Mouse (Mus musculus): ENCODE measurements around the gene Oser1. TPM values are rescaled to one million over a fixed set of nuclear protein-coding genes. Genes with fewer than 3 reads are reported as not detected.

The Oser1 gene
- polyA plus RNA-seq, 1 experiment from 2014 or later, result 39.0 TPM

DNA sequence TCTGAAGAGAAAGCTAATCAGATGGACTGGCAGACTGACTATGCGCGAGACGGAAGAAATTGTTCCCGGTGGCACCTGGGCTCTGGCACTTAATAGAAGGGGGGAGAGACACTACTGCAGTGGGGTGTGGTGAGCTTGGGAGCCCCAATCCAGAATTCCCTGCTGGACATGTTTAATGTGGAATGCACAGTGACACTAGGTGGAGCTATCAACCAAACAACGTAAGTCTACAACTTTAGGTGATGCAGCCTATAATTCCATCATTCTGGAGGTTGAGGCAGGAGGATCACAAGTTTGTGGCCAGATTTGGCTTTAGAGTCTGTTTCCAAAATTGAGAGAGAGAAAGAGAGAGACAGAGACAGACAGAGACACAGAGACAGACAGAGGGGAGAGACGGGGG is 28.2 kb upstream of the Oser1 start:
- no peak overlapping the region for H3K27ac ChIP-seq (ENCODE audit: low read length)
- no peaks in the 10 kb centered on the region for H3K4me1 ChIP-seq (ENCODE audit: control insufficient read depth, low read depth, low read length)
- ATAC-seq (ENCODE audit: low read depth), result no peak
- no peak overlapping the region for H3K4me3 ChIP-seq (ENCODE audit: low read depth, low read length)
- H3K9ac ChIP-seq (ENCODE audit: low read depth, low read length), result no peak overlapping the region
- H3K36me3 ChIP-seq (ENCODE audit: control insufficient read depth, insufficient read depth), result no peaks in the 10 kb centered on the region
- no peaks in the 10 kb centered on the region for H3K9me3 ChIP-seq (replicated peaks; ENCODE audit: control insufficient read depth, low read length)
- H3K27me3 ChIP-seq (ENCODE audit: control insufficient read depth, insufficient read depth, low read depth, low read length), result no peaks in the 10 kb centered on the region; the same call in 1 of the 2 replicates
- no peak overlapping the region for H3K4me2 ChIP-seq (ENCODE audit: low read depth, low read length)
- WGBS (ENCODE audit: insufficient replicate concordance), result 75% methylated on average over 6 of the region's 6 CpGs

DNA sequence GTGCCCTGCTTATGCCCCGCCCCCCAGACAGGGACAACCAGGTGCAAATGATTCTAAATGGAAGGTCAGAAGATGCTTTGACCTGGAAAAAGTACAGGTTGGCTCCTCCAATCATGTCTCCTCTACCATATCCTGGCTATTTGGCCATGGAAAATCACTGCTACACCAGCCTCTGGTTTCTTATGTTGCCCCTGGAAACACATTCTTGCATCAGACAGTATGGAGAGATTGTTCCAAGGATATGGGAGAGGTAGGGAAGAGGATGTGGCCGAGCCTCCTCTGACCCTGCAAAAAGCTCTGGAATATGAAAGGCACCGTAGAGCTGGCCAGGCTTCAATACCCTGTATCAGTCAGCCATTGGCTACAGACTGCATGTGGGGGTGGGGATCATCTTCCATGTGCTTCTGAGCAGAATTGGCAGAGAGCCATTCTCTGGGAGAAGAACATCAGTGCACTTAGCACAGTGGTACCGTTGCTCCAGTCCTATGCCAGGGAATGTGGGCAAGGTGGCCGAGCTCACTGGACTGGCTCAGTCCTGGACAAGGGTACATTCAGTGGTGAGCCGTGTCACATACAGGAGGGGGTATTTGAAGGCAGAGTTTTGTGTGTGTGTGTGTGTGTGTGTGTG is 26.3 kb upstream of the Oser1 start:
- Histone ChIP-seq H3K9ac (ENCODE audit: low read depth, low read length) (no peak overlapping the region), H3K4me3 (ENCODE audit: low read depth, low read length) (no peak overlapping the region), H3K9me3 (replicated peaks; ENCODE audit: control insufficient read depth, low read length) (no peaks in the 10 kb centered on the region), H3K27ac (ENCODE audit: low read length) (no peak overlapping the region), H3K4me1 (ENCODE audit: control insufficient read depth, low read depth, low read length) (no peaks in the 10 kb centered on the region), H3K4me2 (ENCODE audit: low read depth, low read length) (no peak overlapping the region), H3K36me3 (ENCODE audit: control insufficient read depth, insufficient read depth) (no peaks in the 10 kb centered on the region), H3K27me3 (ENCODE audit: control insufficient read depth, insufficient read depth, low read depth, low read length) (no peaks in the 10 kb centered on the region)
- 54% methylated on average over 6 of the region's 6 CpGs for WGBS (ENCODE audit: insufficient replicate concordance)
- no peak for ATAC-seq (ENCODE audit: low read depth)

DNA sequence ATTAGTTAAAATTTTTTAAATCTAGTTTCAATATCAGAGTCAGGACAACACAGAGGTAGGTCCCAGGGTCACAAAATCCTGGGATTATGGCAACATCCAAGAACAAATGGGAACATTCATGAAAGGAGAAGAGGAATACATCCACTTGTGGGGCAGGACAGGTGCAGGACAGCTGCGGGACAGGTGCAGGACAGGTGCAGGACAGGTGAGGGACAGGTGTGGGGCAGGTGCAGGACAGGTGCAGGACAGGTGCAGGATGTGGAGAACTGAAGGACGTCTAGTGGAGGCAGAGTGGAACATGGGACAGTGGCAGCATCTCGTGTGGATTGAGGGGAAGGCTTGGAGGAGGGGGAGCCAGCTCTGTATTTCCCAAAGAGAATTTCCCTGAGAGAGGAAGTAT is 24.8 kb upstream of the Oser1 start:
- ATAC-seq (ENCODE audit: low read depth), result no peak
- Histone ChIP-seq H3K27ac (ENCODE audit: low read length) (no peak overlapping the region), H3K9me3 (replicated peaks; ENCODE audit: control insufficient read depth, low read length) (no peaks in the 10 kb centered on the region), H3K36me3 (ENCODE audit: control insufficient read depth, insufficient read depth) (no peaks in the 10 kb centered on the region), H3K9ac (ENCODE audit: low read depth, low read length) (no peak overlapping the region), H3K4me2 (ENCODE audit: low read depth, low read length) (no peak overlapping the region), H3K4me3 (ENCODE audit: low read depth, low read length) (no peak overlapping the region), H3K4me1 (ENCODE audit: control insufficient read depth, low read depth, low read length) (no peaks in the 10 kb centered on the region), H3K27me3 (ENCODE audit: control insufficient read depth, insufficient read depth, low read depth, low read length) (no peaks in the 10 kb centered on the region)
- 32% methylated on average over 3 of the region's 3 CpGs for WGBS (ENCODE audit: insufficient replicate concordance)

DNA sequence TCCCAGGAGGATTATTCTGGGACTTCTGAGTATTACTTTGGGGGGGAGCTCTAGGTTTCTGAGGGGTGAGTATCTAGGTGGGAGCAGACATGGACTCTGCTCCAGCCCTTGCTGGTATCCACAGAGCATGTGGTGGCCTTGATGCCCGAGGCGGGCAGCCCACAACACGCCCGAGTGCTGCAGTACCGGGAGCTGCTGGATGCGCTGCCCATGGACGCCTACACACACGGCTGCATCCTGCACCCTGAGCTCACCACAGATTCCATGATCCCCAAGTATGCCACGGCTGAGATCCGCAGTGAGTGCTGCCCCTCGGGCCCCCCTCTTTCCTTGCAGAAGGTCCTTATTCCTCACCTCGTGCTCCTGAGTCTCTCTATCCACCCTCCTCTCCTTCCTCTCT is 22.9 kb upstream of the Oser1 start:
- no peak overlapping the region for H3K4me2 ChIP-seq (ENCODE audit: low read depth, low read length)
- H3K9me3 ChIP-seq (replicated peaks; ENCODE audit: control insufficient read depth, low read length), result no peaks in the 10 kb centered on the region
- H3K4me1 ChIP-seq (ENCODE audit: control insufficient read depth, low read depth, low read length), result no peaks in the 10 kb centered on the region
- H3K4me3 ChIP-seq (ENCODE audit: low read depth, low read length), result no peak overlapping the region
- WGBS (ENCODE audit: insufficient replicate concordance), result 73% methylated on average over 12 of the region's 12 CpGs
- H3K27me3 ChIP-seq (ENCODE audit: control insufficient read depth, insufficient read depth, low read depth, low read length), result no peaks in the 10 kb centered on the region
- H3K36me3 ChIP-seq (ENCODE audit: control insufficient read depth, insufficient read depth), result no peaks in the 10 kb centered on the region
- H3K27ac ChIP-seq (ENCODE audit: low read length), result no peak overlapping the region
- H3K9ac ChIP-seq (ENCODE audit: low read depth, low read length), result no peak overlapping the region
- ATAC-seq (ENCODE audit: low read depth), result no peak

DNA sequence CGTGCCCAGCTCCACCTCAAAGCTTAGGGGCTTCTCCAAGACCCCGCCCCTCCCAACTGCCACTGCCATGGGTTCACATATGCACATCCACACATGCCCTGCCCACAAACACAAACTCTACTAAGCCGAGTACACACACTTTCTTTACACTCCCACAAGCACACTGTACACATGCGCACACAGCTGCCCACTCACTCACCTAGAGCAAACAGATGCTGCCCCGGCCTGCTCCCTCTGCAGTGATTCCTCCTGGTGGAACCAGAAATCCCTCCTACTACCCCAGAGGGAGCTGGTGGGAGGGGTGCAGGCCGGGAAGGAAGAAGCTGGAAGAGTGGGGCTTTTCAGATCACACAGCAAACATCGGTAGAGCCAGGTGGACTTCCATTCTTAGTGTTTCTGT is 19.5 kb upstream of the Oser1 start:
- no peak overlapping the region for H3K4me2 ChIP-seq (ENCODE audit: low read depth, low read length)
- H3K4me1 ChIP-seq (ENCODE audit: control insufficient read depth, low read depth, low read length), result no peaks in the 10 kb centered on the region
- H3K9ac ChIP-seq (ENCODE audit: low read depth, low read length), result no peak overlapping the region
- no peaks in the 10 kb centered on the region for H3K36me3 ChIP-seq (ENCODE audit: control insufficient read depth, insufficient read depth)
- peaks cover 8% of the 10 kb centered on the region for H3K27me3 ChIP-seq (ENCODE audit: control insufficient read depth, insufficient read depth, low read depth, low read length)
- H3K4me3 ChIP-seq (ENCODE audit: low read depth, low read length), result no peak overlapping the region
- 40% methylated on average over 7 of the region's 7 CpGs for WGBS (ENCODE audit: insufficient replicate concordance)
- ATAC-seq (ENCODE audit: low read depth), result 0 out of 2 replicates have a peak, but pooled peaks have one; percentile 24
- no peak overlapping the region for H3K27ac ChIP-seq (ENCODE audit: low read length)
- H3K9me3 ChIP-seq (replicated peaks; ENCODE audit: control insufficient read depth, low read length), result no peaks in the 10 kb centered on the region

DNA sequence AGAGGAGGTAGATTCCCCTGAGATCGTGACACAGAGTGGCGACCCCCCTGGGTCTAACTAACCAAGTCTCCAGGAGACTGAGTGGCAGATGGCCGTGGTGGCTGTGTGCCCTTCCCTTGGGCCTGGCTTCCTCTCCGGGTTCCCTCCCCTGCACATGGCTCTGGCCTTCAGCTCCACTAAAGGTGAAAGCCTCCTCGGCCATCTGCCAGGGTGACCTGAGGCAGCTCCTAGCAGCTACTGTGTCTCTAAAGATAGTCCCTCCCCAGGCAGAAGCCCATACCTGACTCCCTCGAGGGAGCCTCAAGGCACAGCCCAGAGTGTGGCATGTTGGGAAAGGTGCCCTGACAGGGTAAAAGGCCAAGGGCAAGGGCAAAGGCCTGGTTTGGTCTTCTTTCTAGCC is 19.0 kb upstream of the Oser1 start:
- no peak overlapping the region for H3K4me3 ChIP-seq (ENCODE audit: low read depth, low read length)
- ATAC-seq (ENCODE audit: low read depth), result no peak
- no peaks in the 10 kb centered on the region for H3K4me1 ChIP-seq (ENCODE audit: control insufficient read depth, low read depth, low read length)
- H3K9me3 ChIP-seq (replicated peaks; ENCODE audit: control insufficient read depth, low read length), result no peaks in the 10 kb centered on the region
- H3K4me2 ChIP-seq (ENCODE audit: low read depth, low read length), result no peak overlapping the region
- no peak overlapping the region for H3K27ac ChIP-seq (ENCODE audit: low read length)
- 44% methylated on average over 6 of the region's 6 CpGs for WGBS (ENCODE audit: insufficient replicate concordance)
- no peaks in the 10 kb centered on the region for H3K36me3 ChIP-seq (ENCODE audit: control insufficient read depth, insufficient read depth)
- H3K27me3 ChIP-seq (ENCODE audit: control insufficient read depth, insufficient read depth, low read depth, low read length), result peaks cover 13% of the 10 kb centered on the region
- H3K9ac ChIP-seq (ENCODE audit: low read depth, low read length), result no peak overlapping the region

DNA sequence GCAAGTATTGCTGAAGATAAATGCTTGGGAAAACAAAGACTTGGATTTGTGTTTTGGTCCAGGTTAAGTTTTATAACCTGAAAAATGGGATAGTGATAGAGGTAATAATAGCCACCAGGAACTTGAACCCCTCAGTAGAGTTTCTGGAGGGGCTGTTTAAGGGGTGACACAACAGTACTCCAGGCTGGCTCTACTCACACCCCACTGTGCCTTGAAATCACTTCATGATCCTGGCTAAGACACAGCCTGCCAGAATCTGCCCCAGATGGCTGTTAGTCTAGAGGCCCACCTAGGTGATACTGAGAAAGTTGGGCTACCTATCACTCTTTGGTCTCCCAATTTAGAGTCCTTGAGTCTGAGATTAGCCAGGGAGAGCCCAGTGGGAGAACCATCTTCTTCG is 15.0 kb upstream of the Oser1 start:
- Histone ChIP-seq H3K27ac (ENCODE audit: low read length) (no peak overlapping the region), H3K4me1 (ENCODE audit: control insufficient read depth, low read depth, low read length) (no peaks in the 10 kb centered on the region), H3K4me2 (ENCODE audit: low read depth, low read length) (no peak overlapping the region), H3K36me3 (ENCODE audit: control insufficient read depth, insufficient read depth) (no peaks in the 10 kb centered on the region), H3K4me3 (ENCODE audit: low read depth, low read length) (no peak overlapping the region), H3K9me3 (replicated peaks; ENCODE audit: control insufficient read depth, low read length) (no peaks in the 10 kb centered on the region), H3K27me3 (ENCODE audit: control insufficient read depth, insufficient read depth, low read depth, low read length) (peaks cover 24% of the 10 kb centered on the region), H3K9ac (ENCODE audit: low read depth, low read length) (no peak overlapping the region)
- no peak for ATAC-seq (ENCODE audit: low read depth)
- WGBS (ENCODE audit: insufficient replicate concordance), result 18% methylated on average over 1 of the region's 1 CpGs

DNA sequence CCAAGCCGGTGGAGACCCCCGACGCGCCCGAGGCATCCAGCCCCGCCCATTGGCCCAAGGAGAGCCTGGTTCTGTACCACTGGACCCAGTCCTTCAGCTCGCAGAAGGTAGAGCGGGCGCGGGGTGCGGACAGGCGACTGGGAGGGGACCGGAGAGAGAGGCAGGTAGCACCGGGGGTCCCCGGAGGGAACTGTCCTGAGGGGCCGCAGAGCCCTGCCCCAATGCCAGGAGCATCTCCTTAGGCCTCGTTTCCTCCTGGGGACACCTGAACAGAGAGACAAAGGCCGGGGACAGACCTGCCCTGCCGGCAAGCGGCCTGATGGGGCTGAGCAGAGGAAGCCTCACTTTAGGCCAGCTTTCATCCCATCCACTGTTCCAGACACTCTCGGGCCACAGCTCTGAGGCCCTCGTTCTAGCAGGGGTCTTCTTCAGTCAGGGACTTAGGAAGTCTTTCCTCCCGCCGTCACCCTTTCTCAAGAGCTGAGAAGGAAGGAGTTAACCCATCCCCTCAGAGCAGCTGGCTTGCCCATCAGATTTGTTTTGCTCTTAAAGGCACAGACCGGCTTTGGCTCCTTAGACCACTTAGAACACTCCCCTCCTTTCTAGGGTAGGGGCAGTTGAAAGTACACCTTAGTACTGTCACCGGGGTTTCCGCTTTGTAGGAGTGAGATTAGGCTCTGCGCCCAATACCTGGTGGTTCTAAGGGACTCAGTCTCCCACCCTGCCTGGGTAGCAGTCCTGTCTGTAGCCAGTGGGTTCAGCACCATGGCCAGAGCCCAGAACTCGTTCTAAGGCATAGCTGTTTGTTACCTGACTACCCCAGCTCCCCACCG is 14.3 kb upstream of the Oser1 start:
- ATAC-seq (ENCODE audit: low read depth), result no peak
- H3K9ac ChIP-seq (ENCODE audit: low read depth, low read length), result no peak overlapping the region
- no peak overlapping the region for H3K27ac ChIP-seq (ENCODE audit: low read length)
- no peaks in the 10 kb centered on the region for H3K36me3 ChIP-seq (ENCODE audit: control insufficient read depth, insufficient read depth)
- H3K4me2 ChIP-seq (ENCODE audit: low read depth, low read length), result no peak overlapping the region
- H3K9me3 ChIP-seq (replicated peaks; ENCODE audit: control insufficient read depth, low read length), result no peaks in the 10 kb centered on the region
- H3K27me3 ChIP-seq (ENCODE audit: control insufficient read depth, insufficient read depth, low read depth, low read length), result peaks cover 24% of the 10 kb centered on the region
- H3K4me3 ChIP-seq (ENCODE audit: low read depth, low read length), result no peak overlapping the region
- 3% methylated on average over 30 of the region's 30 CpGs for WGBS (ENCODE audit: insufficient replicate concordance)
- no peaks in the 10 kb centered on the region for H3K4me1 ChIP-seq (ENCODE audit: control insufficient read depth, low read depth, low read length)

DNA sequence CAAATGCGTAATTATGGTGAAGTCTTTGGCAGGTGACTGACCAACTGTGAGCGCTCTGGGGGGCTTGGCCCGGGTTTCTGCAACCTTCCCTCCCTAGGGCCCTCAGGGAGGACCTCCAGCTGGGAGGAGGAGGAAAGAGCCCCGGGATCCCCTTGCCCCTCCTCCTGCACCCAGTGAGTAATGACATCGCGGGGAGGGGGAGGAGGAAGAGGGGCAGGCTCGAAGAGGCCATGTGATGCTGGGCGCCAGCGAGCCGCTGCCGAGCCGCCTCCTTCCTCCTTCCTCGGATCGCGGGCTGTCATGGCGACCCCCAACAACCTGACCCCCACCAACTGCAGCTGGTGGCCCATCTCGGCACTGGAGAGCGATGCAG is 13.7 kb upstream of the Oser1 start, which contains the start of gene Gdap1l1:
Gene Gdap1l1 (plus strand): TSS at position 231 of the 373 bp plus-strand sequence.
- Histone ChIP-seq H3K36me3 (ENCODE audit: control insufficient read depth, insufficient read depth) (no peaks in the 10 kb centered on the region), H3K27me3 (ENCODE audit: control insufficient read depth, insufficient read depth, low read depth, low read length) (peaks cover 24% of the 10 kb centered on the region), H3K9ac (ENCODE audit: low read depth, low read length) (no peak within 1 kb of the TSS), H3K9me3 (replicated peaks; ENCODE audit: control insufficient read depth, low read length) (no peaks in the 10 kb centered on the region), H3K4me1 (ENCODE audit: control insufficient read depth, low read depth, low read length) (no peaks in the 10 kb centered on the region), H3K27ac (ENCODE audit: low read length) (no peak within 1 kb of the TSS), H3K4me3 (ENCODE audit: low read depth, low read length) (no peak within 1 kb of the TSS), H3K4me2 (ENCODE audit: low read depth, low read length) (no peak within 1 kb of the TSS)
- ATAC-seq (ENCODE audit: low read depth), result no peak
- WGBS (ENCODE audit: insufficient replicate concordance), result 7% methylated on average over 14 of the region's 18 CpGs
